Mouse (Mus musculus): ENCODE measurements around the gene Krt86.
"Not testable (repeated sequence)": the region's sequence is repeated elsewhere in the genome, so short reads cannot be mapped to it uniquely, and the experiment has no call there.

The Krt86 gene

DNA sequence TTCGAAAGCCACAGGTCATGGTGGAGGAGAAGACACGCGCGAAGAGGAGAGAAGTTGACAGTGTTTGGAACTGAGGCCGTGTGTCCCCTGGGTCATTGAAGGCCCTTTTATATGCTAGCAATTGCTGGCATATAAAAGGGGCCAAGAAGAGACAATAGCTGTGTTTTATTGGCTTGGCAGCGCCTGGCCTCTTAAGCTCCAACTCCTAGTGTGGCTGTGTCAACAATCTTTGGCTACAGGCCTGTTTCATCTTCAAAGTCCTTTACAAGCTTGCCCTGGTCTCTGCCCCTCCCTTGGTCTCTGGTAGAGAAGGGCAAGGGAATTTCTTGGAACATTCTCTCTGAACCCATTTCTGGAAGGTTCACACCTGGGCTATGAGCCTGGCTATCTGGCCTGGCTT, 18.2 kb downstream of the Krt86 start, which contains the start of gene Krt83:
Gene Krt83, minus strand, starts transcription at position 82 of the 400 bp plus-strand sequence.
- intact Hi-C loops (cut with DNase I): no loop called here

GRCm38 (mm10) chr15:101492718-101493117, 19.4 kb downstream of the Krt86 start:
- intact Hi-C loops (cut with DNase I): no loop called here

GRCm38 (mm10) chr15:101493713-101494112, 20.4 kb downstream of the Krt86 start:
- intact Hi-C loops (cut with DNase I): no loop called here

DNA sequence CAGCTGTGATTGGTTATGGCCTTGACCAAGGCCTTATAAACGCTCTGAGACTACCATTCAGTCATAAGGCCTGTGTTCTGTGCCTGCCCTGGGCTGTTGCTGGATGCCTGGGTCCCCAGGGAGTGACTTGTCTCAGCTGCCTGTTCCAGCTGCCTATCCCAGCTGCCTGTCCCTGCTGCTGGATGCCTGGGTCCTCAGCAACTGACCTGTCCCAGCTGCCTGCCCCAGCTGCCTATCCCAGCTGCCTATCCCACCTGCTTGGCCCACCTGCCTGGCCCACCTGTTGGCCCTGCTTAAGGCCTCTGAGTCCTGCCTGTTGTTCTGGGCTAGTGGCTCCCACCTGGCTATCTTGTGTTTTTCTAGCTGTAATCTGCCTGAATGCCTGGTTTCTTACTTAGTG, 20.9 kb downstream of the Krt86 start:
- intact Hi-C loops (cut with DNase I): no loop called here

DNA sequence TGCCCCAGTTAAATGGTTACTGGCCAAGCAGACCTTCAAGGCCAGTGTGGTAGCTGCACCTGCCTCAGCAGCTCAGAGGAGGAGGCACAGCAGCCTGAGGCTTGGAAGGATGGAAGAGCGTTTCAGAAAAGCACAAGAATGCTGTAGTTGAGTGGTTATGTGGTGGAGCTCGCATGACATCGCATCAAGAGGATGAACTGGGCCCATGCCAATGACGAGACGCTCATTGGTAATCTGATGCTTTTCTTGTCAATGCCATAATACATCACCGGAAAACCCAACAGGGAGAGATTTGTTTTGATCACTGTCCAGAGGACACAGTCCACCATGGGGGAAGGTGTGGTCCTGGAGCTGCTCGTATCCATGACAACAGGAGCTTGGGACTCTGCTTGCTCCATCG, 22.0 kb downstream of the Krt86 start:
- intact Hi-C loops (cut with DNase I): loop anchor here (5.0 kb wide), 1 partner anchor 153 kb away; no protein-coding TSS in a partner anchor

- intact Hi-C loops (cut with DNase I): loop anchor here (5.0 kb wide), 1 partner anchor 155 kb away; no protein-coding TSS in a partner anchor
Measured at GRCm38 (mm10) chr15:101497181-101497580, 23.9 kb downstream of the Krt86 start.

- intact Hi-C loops (cut with DNase I): no loop called here
Measured at GRCm38 (mm10) chr15:101506896-101507758, 33.8 kb downstream of the Krt86 start.

GRCm38 (mm10) chr15:101508247-101508646, 35.0 kb downstream of the Krt86 start:
- intact Hi-C loops (cut with DNase I): no loop called here

DNA sequence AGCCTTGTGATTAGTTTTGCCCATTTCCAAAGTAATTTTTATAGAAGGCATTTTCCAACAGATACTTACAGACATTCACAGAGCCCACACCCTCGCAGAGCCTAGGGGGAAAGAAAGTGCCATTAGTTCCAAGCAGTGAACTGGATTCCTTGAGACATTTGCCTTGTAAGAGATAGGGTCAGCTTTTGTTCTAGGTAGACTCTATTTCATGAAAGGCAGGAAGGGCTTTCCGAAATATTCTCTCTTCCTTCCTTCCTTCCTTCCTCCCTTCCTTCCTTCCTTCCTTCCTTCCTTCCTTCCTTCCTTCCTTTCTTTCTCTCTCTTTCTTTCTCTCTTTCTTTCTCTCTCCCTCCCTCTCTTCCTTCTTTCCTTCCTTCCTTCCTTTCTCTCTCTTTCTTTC, 43.9 kb downstream of the Krt86 start, which contains the start of gene Gm49425:
Gene Gm49425, minus strand, starts transcription at position 101 of the 400 bp plus-strand sequence.
- intact Hi-C loops (cut with DNase I): not testable (repeated sequence)

- intact Hi-C loops (cut with DNase I): loop anchor here (1.0 to 5.0 kb wide), 4 partner anchors 253 to 543 kb away; no protein-coding TSS in a partner anchor
Measured at GRCm38 (mm10) chr15:101519792-101520191, 46.5 kb downstream of the Krt86 start.

GRCm38 (mm10) chr15:101522556-101523232, 49.4 kb downstream of the Krt86 start:
- intact Hi-C loops (cut with DNase I): loop anchor here (5.0 kb wide), 3 partner anchors 250 to 540 kb away; no protein-coding TSS in a partner anchor

All from adrenal gland (tissue).